Mouse (Mus musculus): ENCODE measurements around the gene Wdr47.

DNA sequence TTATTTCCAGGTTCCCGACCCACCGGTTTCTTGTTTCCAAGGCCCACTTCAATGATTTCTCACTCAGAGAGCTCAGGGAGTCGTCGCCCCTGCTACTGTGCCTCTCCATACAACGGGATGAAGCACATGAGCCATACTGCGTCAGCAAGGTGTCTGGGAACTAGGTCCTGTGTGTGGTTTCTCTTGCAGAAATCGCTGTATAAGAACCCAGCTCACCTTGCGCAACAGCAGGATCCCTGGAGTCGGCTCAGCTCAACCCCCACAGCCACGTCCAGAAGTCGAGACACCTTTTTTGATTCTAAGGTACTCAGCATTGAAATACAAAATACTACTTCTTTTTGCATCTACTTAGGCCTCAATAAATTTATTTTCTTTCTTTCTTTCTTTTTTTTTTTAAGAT, 48.8 kb upstream of the Wdr47 start:
- TF ChIP-seq CTCF (IDR thresholded peaks at IDR 0.05; ENCODE audit: extremely low read depth, insufficient read depth, insufficient read length, insufficient replicate concordance) (no peak), POLR2A (IDR thresholded peaks at IDR 0.05; ENCODE audit: low read depth, low read length) (no peak)
